Mouse (Mus musculus) cerebellum, adult 2 months (tissue): ENCODE measurements at regions not wholly inside any gene's neighbourhood (a gene's known extent, or its start where the extent isn't known, plus 50 kb on each side); places are given as distances from the start of the nearest gene placed in this dataset.

Source experiments
- DNase-seq, 2 experiments: peaks; one replicate each; pipeline ENCODE4 v3.0.0; 2021
- H3K27ac ChIP-seq: fragments of 200-500 bp; 2 replicates; pipeline ENCODE4 v1.5.1; 2012; ENCODE audit warnings: low read length, control low read depth, inconsistent platforms; ENCODE audit not compliant: insufficient read depth
- H3K27me3 ChIP-seq: fragments of 200-500 bp; 2 replicates; pipeline ENCODE4 v1.6.1; 2012; ENCODE audit warnings: inconsistent platforms, mild to moderate bottlenecking, low read length, moderate library complexity; ENCODE audit not compliant: control insufficient read depth, insufficient read depth
- H3K4me1 ChIP-seq: fragments of 200-500 bp; 2 replicates; pipeline ENCODE4 v1.6.1; 2011; ENCODE audit warnings: low read length; ENCODE audit not compliant: control insufficient read depth, insufficient read depth
- H3K4me3 ChIP-seq: fragments of 200-500 bp; replicated peaks from 2 replicates; pipeline ENCODE3; 2011; ENCODE audit warnings: mild to moderate bottlenecking, low read depth, low read length, control low read depth; ENCODE audit not compliant: insufficient read depth
- CTCF ChIP-seq: fragments of 200-500 bp; IDR thresholded peaks from 2 replicates; pipeline ENCODE4 v1.5.1; 2011; ENCODE audit warnings: low read depth, mild to moderate bottlenecking, control low read depth, low read length, moderate library complexity, borderline replicate concordance; ENCODE audit not compliant: insufficient read depth
- POLR2A ChIP-seq: fragments of 200-500 bp; IDR thresholded peaks from 2 replicates; pipeline ENCODE4 v1.6.1; 2011; ENCODE audit warnings: low read length, control low read depth, borderline replicate concordance; ENCODE audit not compliant: insufficient read depth
- WGBS: fragments of 180-500 bp; shearing (Covaris S2); methylation state at CpG from one replicate; pipeline ENCODE4 v1.1.7; 2018; 5-methylcytosine and 5-hydroxymethylcytosine counted together

DNA sequence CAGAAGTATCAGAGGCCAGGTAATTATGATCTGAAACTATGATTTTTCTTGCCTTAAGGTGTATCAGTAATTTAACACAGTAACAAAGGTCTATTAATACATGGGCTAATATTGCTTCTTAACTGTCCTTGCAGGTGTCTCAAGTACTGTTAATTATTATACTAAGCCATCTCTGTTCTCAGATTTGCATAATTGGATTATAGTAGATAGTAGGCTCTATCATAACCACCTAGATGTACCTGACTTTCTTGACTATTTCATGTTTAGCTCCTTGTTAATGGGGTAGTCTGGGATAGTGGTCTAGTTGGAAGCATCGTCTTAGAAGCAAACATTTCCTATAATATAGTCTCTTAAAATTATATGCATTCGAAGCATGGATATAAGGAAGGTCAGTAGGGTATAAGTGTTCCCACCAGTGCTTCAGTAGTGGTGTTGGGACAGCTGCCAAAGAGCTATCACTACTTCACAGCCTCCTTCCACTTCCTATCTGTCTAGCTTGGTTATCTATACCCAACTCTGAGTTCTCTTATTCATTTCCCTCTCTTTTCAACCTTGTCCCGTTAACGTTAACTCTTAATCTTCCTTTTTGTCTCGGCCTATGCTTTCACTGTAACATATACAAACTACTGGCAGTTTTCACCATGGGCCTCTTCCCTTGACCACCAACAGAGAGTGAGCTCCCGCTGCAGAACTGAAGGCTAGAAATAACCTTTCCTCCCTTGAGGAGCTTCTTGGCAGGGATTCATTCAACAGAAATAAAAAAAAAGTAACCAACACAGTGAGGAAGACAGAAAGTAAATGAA is 630.9 kb upstream of the Lcorl start:
- 35% methylated on average over 6 of the region's 6 CpGs for WGBS

DNA sequence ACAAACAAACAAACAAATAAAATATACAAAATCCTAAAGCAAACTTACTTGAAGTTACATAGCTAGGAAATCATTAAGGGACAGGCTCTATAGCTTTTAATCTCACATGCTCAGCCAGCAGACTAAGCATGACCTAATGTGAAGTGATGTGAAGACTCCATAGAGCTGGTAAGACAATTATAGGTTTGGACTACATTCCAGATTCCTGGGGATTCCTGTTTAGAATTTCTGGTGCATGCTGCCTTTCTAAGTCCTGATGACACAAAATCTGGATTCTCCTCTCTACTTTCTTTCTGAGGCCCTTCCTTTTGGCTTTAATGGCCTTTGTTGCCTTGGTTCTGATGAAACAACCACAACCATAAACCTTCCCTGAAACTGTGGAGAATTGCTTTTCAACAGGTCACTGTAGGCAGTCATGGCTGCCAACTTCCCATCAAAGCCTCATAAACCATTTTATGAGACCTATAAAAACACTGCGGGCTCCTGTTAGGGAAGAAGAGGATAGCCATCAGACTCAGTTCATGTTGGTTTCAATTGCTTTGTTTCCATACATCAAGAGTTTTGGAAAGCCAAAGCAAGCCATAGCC is 629.4 kb upstream of the Lcorl start:
- no peak overlapping the region for H3K27ac ChIP-seq
- TF ChIP-seq CTCF (no peak), POLR2A (no peak)
- no peak overlapping the region for H3K4me3 ChIP-seq
- DNase-seq = no peak
- 2% methylated on average over 1 of the region's 1 CpGs for WGBS
- H3K27me3 ChIP-seq = no peaks in the 10 kb centered on the region
- H3K4me1 ChIP-seq = no peaks in the 10 kb centered on the region

More for the DNA sequence above, 630.9 kb upstream of the Lcorl start:
- Histone ChIP-seq H3K27ac (no peak overlapping the region), H3K27me3 (no peaks in the 10 kb centered on the region), H3K4me3 (no peak overlapping the region), H3K4me1 (no peaks in the 10 kb centered on the region)
- no peak for TF ChIP-seq CTCF
- TF ChIP-seq POLR2A = no peak
- DNase-seq = no peak

DNA sequence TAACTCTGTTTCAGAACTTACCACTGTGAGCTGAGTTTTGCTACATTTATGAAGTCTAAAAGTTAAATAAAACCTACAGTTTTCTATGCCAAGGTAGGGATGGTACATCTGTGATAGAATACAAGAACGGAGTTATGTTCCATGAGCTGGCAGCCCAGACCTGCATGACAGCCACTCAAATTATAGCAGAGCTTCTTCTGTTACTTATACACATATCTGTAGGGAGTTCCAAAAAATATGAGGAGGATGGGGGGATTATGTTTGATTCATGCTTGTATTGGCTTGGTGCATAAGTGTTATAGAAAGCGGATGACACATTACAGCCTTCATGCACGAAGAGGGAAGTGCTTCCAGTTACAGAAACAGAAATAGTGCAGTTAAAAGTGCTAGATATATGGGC is 598.9 kb upstream of the Lcorl start:
- no peak for DNase-seq
- TF ChIP-seq POLR2A = no peak
- no peak for TF ChIP-seq CTCF
- Histone ChIP-seq H3K27me3 (no peaks in the 10 kb centered on the region), H3K4me1 (no peaks in the 10 kb centered on the region), H3K27ac (no peak overlapping the region), H3K4me3 (no peak overlapping the region)
- WGBS = 84% methylated on average over 3 of the region's 3 CpGs

DNA sequence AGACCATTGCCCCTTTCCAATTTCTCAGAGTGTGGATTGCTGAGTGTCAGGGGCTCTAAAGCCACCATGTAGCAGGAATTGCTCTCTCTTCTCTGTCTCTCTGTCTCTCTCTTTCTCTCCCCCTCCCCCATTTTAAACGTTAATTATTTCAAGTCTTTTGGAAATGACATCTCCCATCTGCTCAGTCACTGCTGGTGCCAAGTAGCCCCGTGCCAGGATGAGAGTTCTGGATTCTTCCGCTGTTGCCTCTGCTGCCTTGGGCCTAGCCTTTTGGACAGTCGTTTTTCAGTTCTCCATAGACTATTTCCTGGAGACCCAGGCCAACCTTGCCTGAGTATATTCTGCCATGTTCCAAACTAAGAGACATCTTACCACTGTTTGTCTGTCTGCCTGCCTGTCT is 590.9 kb upstream of the Lcorl start:
- peak in 1 of 2 experiments; percentile 7 for DNase-seq
- H3K4me1 ChIP-seq = no peaks in the 10 kb centered on the region
- no peaks in the 10 kb centered on the region for H3K27me3 ChIP-seq
- H3K27ac ChIP-seq = no peak overlapping the region
- no peak overlapping the region for H3K4me3 ChIP-seq
- WGBS = 8% methylated on average over 4 of the region's 4 CpGs
- TF ChIP-seq POLR2A (no peak), CTCF (no peak)

DNA sequence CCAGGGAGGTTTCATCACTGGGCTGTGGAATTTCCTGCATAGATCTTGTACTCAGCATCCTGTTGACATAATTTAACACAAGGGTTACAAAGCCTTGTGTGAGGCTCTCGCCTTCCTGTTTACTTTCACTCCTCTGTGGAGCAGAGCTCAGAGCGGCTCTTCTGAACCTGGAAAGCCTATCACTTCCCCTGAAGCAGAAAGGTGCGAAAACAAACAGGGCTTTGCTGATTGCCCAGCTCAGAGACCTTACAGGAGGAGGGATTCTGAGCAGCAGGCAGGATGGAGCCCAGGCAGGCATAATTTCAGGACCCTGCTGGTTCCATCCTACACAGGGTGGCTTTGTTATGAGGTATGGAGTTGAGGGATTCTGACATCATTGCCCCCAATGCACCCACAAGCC is 588.4 kb upstream of the Lcorl start:
- no peak for DNase-seq
- Histone ChIP-seq H3K27ac (no peak overlapping the region), H3K4me1 (no peaks in the 10 kb centered on the region), H3K27me3 (no peaks in the 10 kb centered on the region), H3K4me3 (no peak overlapping the region)
- 83% methylated on average over 3 of the region's 3 CpGs for whole genome bisulfite sequencing
- TF ChIP-seq CTCF (no peak), POLR2A (no peak)

DNA sequence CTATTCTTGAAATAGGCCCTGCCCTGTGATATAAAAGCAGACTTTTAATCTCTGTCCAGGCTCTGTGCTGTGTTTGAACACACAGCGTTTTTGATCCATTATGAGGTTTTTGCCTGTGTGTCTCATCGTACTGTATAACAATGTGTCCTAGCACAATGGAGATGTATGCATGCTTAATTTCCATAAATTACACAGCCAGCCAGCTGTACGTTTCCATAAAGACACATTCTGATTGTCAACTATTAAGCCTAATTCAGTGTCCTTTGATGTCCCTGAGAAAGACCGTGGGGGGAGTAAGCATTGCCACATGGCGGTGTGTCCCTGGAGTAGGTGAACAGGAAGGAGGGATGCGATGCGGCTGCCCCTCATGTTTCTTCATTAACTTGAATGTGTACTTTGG is 587.7 kb upstream of the Lcorl start:
- H3K27ac ChIP-seq = no peak overlapping the region
- H3K4me1 ChIP-seq = no peaks in the 10 kb centered on the region
- TF ChIP-seq CTCF (no peak), POLR2A (no peak)
- no peaks in the 10 kb centered on the region for H3K27me3 ChIP-seq
- no peak for DNase-seq
- no peak overlapping the region for H3K4me3 ChIP-seq
- WGBS = 64% methylated on average over 7 of the region's 7 CpGs

DNA sequence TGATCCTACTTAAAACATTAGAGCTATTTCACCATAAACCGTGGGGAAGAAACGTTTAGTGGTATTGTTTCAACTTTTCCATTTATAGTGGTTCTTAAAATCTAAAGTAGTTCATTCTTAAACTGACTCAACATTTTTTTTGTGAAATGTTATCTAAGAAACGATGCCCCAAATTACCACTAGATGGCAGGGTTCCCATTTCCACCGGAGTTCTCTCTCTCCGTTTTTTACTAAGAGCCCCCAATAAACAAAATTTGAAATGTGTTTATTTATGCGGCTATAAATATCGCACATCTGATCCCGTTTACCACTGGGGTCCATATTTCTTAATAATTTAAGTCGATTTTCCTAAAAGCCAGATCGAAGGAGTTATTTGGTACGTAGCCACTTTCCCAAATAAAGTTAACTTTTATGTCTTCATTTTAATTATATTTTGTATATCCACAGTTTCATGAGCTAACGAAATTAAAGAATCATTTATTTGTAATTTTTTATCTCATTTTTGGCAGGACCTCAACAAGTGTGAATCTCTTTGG is 586.5 kb upstream of the Lcorl start:
- H3K4me3 ChIP-seq = no peak overlapping the region
- no peak for DNase-seq

DNA sequence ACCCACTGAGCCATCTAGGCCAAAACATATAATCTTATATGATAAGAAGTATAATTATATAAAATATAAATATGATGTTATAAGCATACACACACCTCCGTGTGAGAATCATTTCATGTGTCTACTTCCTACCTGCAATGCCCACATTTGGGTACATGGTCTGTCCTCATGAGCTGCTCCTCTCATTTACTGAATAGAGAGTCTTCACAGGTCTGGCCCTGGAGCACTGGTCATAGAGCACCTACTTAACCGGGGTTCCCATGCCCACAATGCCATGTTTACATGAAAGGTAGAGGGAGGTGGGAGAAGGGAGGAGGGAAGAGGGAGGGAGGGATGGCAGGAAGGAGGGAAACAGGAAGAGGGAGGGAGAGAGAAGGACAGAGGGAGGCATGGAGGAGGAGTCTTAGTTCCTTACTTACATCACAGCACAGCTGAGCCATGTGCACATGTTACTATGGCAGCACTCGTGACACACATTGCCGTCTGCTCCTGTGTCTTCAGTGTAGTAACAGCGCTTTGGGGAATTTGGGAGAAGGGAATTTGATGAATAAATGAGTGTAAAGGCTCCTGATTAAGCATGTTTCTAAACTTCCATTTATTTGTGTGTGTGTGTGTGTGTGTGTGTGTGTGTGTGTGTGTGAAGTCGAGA is 585.3 kb upstream of the Lcorl start:
- no peak overlapping the region for H3K4me3 ChIP-seq
- no peak overlapping the region for H3K27ac ChIP-seq
- WGBS = 70% methylated on average over 6 of the region's 6 CpGs
- DNase-seq = no peak
- no peaks in the 10 kb centered on the region for H3K27me3 ChIP-seq
- no peak for TF ChIP-seq CTCF
- no peak for TF ChIP-seq POLR2A
- no peaks in the 10 kb centered on the region for H3K4me1 ChIP-seq

More for the DNA sequence above, 586.5 kb upstream of the Lcorl start:
- 8% methylated on average over 12 of the region's 12 CpGs for WGBS
- no peaks in the 10 kb centered on the region for H3K4me1 ChIP-seq
- H3K27ac ChIP-seq = no peak overlapping the region
- H3K27me3 ChIP-seq = no peaks in the 10 kb centered on the region
- TF ChIP-seq POLR2A (no peak), CTCF (no peak)

DNA sequence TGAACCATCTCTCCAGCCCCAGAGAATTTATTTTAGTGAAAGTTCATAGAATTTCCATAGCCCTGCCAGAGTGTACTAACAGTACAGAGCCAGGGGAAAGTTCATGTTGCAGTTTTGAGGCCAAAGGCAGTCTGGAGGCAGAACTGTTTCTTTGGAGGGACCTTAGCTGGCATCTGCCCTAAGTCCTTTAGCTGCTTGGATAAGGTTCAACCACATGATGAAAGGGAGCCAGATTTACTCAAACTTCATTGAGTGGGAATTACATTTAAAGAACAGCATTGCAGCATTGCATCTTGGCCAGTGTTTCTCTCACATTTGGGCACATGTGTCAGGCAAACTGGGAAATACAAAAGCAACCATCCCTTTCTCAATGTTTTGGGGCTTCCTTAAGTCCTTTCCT is 584.3 kb upstream of the Lcorl start:
- no peak overlapping the region for H3K4me3 ChIP-seq
- no peaks in the 10 kb centered on the region for H3K27me3 ChIP-seq
- no peak for DNase-seq
- H3K27ac ChIP-seq = no peak overlapping the region
- H3K4me1 ChIP-seq = no peaks in the 10 kb centered on the region
- TF ChIP-seq POLR2A = no peak
- no peak for TF ChIP-seq CTCF
